Mouse (Mus musculus): ENCODE measurements around the gene Atp6v1g3.

DNA sequence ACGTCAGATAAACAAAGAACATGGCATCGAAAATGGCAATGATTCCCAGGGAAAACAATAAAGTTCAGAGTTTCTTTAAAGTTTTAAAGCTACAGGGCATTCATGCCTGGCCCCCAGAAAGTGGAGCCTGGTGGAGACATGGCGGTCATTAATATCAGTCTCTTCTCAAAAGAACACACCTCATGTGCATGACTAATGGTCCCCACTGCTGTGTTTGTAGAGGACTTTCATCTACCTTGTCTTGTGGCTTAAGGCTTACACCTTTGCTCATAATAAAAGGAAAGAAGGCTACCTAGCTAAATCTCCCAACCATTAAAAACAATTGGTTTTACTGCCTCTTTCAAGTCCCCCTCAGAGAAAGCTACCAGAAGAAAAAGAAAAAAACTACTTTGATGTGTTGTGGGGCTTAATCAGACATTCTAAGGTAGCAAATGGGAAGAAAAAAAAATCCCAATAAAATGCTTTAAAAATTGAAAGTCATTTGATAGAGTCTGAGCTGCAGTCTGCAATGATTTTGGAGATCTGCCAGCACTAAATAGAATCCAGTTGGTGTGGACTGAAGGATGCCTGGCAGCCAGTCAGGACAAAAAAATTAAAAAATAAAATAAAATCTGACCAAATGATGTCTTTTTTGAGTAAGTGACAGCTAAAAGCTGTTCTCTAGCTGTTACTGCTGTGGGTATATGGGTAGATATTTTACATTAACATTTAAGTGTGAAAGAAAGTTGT, 9.0 kb downstream of the Atp6v1g3 start:
- TF ChIP-seq GATA1 (IDR thresholded peaks at IDR 0.05; ENCODE audit: low read length), result no peak
- TF ChIP-seq TAL1 (IDR thresholded peaks at IDR 0.05; ENCODE audit: low read length), result no peak
